Mouse (Mus musculus) urinary bladder, postnatal 25 days (tissue): ENCODE measurements at regions not wholly inside any gene's neighbourhood (a gene's known extent, or its start where the extent isn't known, plus 50 kb on each side); places are given as distances from the start of the nearest gene placed in this dataset.

Experiments
- DNase-seq: peaks from one replicate; pipeline ENCODE4 v3.0.0; 2022; ENCODE audit warnings: low spot score

DNA sequence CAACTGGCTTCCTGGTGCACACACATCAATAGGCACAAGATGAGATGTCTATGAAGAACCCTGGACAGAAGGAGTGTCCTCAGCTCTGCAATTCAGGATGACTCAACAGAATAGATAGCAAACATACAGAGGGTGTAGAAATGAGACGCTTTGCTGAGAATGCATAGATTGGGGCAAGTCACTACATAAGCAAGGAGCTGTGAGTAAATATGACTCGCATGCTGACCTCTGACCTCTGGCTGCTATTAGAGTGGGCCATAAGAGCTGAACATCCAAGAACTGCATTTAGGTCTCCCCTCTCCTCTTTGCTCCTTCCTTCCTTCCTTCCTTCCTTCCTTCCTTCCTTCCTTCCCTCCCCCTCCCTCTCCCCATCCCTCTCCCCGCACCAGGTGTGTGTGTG lies 221.0 kb upstream of the Foxq1 start:
- DNase-seq = no peak

- no peak for DNase-seq
Observed at GRCm38 (mm10) chr13:31337631-31338030, 218.3 kb upstream of the Foxq1 start.

- no peak for DNase-seq
Observed at GRCm38 (mm10) chr13:31339386-31339785, 216.5 kb upstream of the Foxq1 start.

DNA sequence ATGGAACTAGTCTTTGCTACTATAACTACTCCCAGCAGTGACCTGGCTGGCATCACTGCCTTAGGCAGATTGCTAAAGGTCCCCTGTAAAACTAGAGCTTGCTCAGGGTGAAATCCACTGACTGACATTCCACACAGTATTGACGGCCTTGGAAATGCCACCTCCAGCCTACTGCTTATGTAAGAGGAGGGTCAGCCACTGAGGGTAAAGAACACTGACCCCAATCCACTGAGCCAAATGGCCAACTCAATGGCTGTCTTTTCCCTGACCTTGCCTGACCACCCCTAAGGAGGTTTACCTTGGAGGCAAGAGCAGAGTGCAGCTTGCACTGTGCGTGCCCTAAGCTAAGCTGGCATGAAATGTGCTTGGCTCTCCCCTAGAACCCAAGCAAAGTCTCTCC lies 216.0 kb upstream of the Foxq1 start:
- no peak for DNase-seq

GRCm38 (mm10) chr13:31340363-31340948 lies 215.5 kb upstream of the Foxq1 start:
- DNase-seq = no peak

DNA sequence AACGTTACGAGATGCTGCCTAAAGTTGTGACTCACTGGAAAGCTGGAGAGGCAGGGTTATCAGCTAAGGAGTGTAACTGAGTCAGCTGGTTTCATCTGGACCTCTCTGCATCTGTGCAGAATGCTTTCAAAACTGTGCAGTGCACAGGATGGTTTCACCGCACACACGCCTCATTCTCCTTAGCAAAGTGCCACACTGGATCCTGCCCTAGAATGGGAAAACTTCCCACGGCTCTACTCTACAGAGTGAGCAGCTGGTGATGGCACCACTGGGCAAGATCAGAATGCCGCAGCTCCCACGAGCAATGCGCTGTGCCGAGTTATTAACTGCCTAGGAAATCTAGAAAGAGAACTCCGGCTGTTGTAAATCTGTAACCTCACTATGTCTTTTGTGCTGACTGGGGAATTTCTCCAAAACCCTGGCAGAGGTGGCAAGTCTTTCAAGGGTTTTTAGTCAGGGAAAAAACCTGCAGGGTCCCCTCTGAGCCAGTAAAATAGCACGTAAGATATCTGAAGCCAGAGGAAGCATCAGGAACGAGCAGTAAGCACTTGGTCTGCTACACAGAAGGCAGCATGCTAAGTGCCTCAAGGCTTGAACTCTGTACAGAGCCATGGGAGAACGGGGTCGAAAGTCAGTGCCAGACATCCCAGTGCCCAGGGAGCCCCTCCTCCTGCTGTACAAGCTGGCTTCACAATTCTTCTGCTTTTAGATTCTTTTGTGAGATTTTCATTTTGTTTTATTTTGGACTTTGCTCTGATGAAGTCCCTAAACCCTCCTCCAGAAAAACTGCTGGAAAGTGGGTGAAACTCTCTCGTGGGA lies 214.4 kb upstream of the Foxq1 start:
- DNase-seq = no peak

DNA sequence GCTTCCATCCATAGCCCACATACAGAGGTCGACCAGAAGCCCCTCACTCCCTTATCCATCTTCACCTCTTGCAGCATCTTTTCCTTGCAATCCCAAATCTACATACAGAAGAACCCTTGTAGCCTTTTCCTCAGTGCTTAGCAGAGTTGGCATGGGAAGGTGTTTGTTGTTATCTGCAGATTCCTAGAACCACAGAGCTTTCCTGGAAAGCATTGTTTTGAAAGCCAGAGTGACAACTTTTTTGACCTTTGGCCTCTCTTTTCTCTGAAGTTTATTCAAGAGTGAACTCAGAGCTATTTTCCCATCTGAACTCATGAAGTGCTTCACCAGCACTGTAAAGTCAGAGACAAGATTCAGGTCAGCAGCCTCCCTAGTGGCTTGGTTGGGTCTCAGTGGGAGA lies 209.7 kb upstream of the Foxq1 start:
- no peak for DNase-seq

DNA sequence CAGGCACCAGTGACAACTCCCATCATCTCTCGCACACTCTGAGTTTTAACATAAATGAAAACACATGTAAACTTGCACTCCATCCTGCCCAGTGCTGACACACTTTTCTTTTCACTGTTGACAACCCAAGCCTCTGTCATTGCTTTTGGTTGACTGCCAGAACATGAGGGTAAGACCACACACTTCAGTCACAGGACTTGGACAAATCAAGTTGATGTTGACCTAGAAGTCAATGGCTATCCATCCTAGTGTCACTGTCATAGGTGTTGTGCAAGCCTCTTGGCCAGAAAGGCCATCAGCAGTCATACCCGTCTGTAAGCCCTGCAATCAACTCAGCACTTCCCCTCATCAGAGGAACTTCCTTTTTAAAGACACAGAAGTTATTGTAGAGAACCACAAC lies 208.9 kb upstream of the Foxq1 start:
- DNase-seq = no peak

GRCm38 (mm10) chr13:31349671-31350070 lies 206.3 kb upstream of the Foxq1 start:
- DNase-seq = no peak

GRCm38 (mm10) chr13:31351481-31351880 lies 204.5 kb upstream of the Foxq1 start:
- no peak for DNase-seq

DNA sequence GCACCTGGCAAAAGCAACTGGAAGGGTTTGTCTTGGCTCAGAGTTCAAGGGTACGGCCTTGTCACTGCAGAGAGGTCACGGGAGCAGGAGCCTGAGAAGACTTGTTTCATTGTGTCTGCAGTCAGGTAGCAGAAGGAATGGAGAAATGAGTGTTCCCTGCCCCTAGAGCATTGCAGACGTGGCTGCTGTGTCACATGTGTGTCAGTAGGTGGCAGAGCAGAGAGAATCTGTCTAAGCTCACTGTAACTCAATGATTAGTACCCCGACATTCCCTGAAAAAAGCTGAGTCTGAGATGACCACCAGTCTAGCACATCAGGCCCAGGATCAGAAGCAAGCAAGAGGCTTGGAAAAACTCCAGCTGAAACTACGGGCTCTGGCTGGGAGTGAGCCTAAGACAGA lies 203.1 kb upstream of the Foxq1 start:
- DNase-seq = no peak

DNA sequence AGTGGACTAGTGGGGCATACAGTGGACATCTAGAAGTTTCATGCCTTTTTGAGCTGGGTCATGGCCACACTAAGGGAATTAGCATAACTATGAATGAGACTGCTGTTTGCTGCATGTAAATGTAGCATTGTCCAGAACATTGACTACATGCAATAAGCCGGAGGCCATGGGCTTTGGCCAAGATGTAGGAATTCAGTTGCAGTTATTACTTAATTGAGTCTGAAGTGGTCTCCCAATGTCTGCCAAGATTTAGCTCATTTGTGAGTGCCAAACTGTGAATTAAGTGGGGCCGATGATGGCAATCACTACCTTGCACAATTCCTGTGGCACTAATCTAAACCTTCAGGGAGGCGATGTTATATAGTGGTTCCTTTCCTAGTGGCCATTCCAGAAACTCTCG lies 196.6 kb upstream of the Foxq1 start:
- DNase-seq = no peak

- no peak for DNase-seq
Observed at GRCm38 (mm10) chr13:31362386-31362785, 193.5 kb upstream of the Foxq1 start.

GRCm38 (mm10) chr13:31364369-31364768 lies 191.6 kb upstream of the Foxq1 start:
- no peak for DNase-seq

GRCm38 (mm10) chr13:31367226-31367625 lies 188.7 kb upstream of the Foxq1 start:
- no peak for DNase-seq

DNA sequence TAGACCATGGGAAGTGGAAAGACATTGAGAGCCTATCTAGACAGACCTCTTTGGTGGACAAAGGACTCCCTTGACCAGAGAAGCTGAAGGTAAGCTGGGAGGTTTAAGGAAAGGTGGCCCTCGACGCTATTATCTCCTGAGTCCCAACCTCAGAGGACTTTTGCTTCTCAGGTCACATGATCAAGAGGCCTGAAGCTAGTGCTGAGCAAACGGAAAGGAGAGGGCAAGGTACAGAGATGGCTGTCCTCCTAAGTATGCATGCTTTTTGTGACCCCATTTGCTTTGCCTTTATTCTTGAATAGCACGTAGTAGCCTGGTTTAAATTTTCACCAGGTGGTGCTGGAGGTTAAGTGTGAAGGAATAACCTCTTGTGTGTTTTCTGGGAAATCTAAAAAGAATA lies 186.8 kb upstream of the Foxq1 start:
- DNase-seq = no peak

GRCm38 (mm10) chr13:31370873-31371272 lies 185.1 kb upstream of the Foxq1 start:
- DNase-seq = no peak

DNA sequence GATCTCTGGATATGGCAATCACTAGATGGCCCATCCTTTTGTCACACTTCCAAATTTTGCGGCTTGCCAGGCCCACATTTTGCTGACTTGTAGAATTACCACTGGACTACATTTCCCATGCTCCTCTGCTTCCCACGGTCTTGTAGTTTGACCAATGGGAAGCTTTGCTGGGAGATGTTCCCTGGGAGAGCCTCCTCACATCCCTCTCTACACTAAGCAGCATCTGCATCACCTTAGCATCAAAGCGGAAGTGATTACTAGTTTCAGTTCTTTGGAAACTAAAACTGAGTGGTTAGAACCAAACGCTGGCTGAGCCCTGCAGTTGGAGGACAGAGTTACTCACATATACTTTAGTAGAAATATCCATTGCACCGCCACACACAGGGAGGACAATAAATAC lies 181.9 kb upstream of the Foxq1 start:
- DNase-seq = no peak

DNA sequence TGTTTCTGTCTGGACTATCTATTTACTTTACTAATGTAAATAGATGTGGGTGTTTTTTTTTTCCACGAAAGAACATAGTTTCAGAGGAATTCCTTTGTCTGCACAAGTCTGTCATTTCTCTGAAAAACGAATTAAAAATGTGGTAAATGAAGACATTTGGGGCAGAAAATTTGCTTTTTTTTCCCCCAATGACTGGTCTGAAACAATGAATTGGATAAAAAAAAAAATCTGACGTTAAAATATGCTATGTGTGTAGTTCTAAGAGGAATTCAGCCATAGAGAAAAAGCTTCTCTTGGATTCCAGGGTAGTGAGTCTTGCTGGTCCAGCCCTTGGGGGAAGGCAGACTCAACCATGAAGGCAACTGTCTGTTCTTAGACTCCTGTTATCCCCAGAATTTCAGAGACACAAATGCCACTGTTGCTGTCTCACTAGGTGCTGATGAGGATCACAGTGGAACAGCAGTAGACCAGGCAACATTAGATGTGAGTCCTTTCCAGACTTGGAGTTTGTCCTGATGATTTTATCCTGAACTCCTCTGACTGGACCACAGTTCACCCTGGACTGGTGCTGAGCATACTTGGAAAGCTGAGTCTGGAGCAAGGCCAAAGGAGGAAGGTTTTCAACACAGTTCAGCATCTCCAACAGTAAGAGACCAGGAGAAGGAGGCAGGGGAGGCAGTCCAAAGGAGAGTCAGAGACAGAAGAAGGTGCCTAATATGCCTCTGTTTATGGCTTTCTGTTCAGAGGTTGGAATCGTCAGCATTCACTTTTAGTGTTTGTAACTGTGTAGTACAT lies 162.3 kb upstream of the Foxq1 start:
- no peak for DNase-seq

DNA sequence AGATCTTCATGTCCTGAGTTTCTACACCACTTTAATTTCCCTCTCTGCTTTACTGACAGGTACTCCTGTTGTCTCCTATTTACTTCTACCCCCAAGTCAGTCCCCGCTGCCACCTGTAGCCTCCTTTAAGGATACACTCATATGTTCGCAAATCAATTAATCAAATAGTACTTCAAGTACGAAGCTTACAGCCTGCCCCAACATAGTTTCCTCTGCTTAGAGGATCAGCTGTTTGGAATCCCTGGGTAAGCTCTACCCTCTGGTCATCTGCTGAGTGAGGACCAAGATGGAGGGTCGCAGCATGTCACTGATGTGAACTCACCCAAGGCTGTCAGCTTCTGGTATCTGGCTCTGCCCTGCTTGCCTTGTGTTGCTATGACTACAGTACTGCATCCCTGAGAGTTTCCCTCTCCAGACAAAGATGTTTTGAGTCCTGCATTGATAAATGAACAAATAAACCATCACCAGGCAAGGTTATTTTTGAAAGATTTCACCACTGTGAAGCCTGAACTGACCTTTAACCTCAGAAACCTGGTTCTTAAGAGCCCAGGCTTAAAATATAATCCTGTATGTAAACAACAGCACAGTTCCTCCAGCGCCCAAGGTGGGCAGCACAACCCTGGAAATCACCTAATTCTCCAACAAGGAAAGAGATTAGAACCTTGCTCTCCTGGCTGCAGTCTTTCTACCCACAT lies 159.6 kb upstream of the Foxq1 start:
- DNase-seq = no peak

GRCm38 (mm10) chr13:31397246-31397645 lies 158.7 kb upstream of the Foxq1 start:
- DNase-seq = no peak

DNA sequence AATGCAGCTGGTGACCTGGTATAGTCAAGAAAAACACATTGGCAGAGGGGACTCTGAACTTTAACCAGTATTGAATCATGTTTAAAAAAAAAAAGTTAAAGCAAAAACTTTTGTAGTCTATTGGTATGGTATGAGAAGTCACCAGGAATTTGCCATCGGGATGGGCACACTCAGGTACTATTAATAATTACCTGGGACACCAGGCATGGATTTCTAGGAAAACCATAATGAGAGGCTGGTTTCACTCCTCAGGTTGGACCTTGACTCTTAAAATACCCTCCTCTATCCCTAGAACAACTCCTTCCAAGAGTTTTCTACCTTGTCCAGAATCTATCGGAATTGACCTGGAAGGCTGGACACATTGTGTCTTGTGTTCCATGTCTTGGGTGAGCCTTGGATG lies 155.5 kb upstream of the Foxq1 start:
- no peak for DNase-seq

- DNase-seq = no peak
Observed at GRCm38 (mm10) chr13:31405312-31405711, 150.6 kb upstream of the Foxq1 start.
